Mouse (Mus musculus) kidney, postnatal 10 days (tissue): ENCODE data around the gene Adam3.

Experiments
- DNase-seq: peaks from one replicate; pipeline ENCODE4 v3.0.0; 2021; ENCODE audit warnings: mixed read lengths

Gene Adam3

DNA sequence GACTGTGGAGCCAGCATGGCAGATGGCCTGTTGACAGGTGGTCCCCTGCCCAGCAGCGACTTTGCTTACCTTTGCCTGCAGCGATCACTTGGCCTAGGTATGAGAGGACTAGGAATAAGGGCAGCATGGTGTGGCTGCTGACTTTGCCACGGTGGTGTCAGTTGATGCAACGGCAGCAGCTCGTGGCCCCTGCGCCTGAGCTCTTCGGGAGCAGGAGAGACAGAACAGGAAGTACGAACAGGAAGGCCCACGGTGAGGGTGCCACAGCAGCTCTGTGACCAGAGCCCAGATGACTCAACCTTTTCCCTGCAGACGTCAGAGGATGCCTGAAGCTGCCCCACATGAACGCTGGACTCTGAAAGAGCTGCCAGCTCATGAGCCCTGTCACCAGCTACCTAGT, at the start of gene Adam3:
Gene Adam3, minus strand, starts transcription at position 223 of the 400 bp plus-strand sequence.
- peak; percentile 7 for DNase-seq

DNA sequence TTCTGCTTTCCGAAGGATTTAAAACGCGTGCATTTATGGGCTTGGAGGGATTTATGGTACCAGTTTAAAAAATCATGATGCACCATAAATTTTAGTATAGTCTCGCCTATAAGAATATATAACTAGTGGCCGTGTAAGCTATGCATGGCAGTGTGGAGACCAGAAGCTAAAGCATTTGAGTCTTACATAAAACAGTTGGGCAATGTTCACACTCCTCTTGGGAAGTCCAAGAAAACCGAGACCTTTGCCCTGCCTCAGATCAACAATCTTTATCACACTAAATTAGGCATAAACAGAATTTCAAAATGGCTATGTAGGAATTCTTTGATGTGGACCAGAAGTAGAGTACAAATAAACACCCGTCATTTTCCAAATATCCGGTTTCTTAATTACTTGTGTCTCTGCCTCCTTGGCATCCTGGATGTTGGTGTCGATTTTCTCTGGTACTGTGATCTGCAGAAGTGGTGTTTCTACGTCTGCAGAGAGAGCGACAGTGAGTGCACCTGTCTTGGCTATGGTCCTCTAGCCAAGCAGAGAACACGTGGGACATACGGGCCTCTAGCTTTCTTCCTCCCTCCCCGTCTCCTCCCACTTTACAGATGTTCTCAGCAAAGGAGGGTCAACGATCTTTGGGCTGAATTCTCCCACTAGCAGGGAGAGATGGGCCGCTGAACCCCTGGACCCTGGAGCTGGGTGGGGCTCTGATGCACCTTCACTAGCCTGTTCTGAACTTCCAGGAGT, 596 bp downstream of the Adam3 start:
- no peak for DNase-seq
